Mouse (Mus musculus) naive thymus-derived CD4-positive, alpha-beta T cell, adult 5 months (primary cell): Measurements from ENCODE around the gene Selenoo. TPM values are rescaled to one million over a fixed set of nuclear protein-coding genes. Genes with fewer than 3 reads are reported as not detected.

Experiments
- polyA plus RNA-seq: library from polyadenylated mRNA; unstranded; fragments of 100-300 nt; shearing (Covaris generic); gene quantifications from one replicate; pipeline ENCODE4 v1.2.1, GENCODE M21; 2017

Gene Selenoo
- 31.4 TPM for polyA plus RNA-seq

DNA sequence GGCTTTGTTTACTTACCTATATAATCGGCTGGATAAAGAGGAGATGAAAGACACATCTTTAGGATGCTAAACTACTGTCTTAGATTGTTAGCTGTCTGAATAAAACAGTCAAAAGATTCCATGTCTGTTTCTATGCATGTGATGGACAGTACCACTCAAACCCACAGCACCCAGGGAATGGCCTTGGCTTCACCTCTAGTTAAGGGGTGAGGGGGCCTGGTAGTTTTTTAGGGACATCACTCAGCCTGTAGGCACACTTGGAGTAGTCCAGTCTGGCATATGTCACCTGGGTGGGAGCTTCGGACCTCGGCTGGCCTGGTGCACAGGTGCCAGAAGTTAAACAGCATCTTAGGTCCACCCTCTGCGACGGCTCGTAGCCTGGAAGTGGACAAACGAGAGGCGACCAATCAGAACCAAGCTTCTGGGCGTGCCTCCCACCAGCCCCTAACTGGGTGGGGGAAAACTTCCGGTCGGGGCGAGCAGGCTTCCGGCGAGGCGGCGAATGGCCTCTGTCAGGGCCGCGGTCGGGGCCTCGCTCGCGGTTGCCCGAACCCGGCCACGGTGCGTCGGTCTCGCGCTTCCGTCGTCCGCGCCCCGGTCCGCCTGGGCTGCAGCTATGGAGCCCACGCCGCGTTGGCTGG, at the start of gene Selenoo:
TSS of gene Selenoo (plus strand) at position 478 of the 641 bp plus-strand sequence.

DNA sequence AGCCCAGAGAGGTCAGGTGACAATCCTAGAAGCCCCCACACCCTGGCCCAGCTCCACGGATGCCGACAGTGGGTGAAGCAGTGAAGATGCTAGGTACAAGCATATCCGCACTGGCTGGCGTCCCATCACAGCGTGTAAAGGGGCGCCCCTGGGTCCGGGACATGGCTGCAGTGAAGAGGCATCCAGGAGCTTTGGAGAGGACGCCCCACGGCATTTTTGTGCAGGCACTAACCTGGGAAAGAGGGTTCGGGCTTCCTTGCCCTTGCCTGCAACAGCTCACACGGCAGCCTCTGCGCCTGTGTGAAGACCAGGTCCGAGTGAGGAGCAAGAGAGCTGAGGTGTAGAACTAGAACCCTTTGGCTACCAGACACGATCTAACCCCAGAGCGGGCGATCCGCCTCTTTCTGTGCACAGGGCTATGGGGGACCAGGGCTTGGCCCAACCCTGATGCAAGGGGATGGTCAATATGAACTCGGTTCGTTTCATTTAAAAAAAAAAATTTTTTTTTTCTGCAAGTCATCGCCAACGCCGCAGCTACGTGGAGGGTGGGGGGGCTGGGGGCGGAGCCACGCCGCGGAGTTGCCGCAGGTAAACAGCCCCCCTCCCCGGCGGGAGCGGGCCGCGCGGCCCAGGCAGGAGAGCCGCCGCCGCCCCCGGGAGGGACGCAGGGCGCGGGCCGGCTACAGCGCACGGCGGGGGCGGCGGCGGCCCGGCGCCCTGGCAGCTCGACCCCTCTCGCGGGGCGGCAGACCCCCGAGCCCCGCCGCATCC, 29.5 kb upstream of the Selenoo start, which contains the start of gene Panx2:
TSS of gene Panx2 (plus strand) at position 574 of the 771 bp plus-strand sequence.

DNA sequence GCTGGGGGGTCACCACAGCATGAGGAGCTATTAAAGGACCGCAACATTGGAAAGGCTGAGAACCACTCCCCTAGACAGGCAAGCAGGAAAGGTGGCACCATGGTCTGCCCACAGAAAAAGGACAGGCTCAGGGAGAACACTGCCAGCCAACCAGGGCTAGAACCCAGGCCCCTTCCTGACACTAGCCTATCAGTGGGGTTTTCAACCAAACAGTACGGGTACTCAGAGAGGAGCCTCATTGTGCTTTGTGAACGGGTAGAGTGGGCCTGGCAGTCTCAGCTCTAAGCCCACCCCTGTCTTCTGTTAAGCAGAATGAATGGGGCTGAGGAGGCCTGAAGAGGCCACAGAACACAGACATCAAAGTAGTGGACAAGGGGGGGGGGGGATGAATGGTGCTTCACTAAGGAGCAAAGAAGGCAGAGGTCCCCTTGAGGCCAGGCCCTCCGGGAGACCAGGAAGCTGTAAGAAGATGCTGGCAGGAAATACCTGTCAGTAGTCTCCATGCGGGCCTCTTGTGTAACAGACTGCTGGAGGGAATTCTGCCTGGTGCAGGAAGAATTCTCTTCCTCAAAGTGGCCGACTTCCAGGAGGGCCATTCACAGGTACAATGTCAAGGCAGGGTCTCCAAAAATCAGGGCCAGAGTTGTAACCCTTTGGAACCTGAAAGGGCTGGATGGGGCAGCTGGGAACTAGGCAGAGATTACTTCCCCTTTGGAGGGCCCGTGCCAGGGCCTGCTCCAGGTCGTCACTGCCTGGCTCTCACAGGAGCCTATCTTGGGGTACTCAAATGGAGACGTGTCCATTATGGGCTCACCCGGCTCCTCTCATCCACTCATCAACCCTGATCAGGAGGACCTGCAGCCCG, 14.0 kb upstream of the Selenoo start, which contains the start of gene Trabd:
TSS of gene Trabd (plus strand) at position 512 of the 865 bp plus-strand sequence.

DNA sequence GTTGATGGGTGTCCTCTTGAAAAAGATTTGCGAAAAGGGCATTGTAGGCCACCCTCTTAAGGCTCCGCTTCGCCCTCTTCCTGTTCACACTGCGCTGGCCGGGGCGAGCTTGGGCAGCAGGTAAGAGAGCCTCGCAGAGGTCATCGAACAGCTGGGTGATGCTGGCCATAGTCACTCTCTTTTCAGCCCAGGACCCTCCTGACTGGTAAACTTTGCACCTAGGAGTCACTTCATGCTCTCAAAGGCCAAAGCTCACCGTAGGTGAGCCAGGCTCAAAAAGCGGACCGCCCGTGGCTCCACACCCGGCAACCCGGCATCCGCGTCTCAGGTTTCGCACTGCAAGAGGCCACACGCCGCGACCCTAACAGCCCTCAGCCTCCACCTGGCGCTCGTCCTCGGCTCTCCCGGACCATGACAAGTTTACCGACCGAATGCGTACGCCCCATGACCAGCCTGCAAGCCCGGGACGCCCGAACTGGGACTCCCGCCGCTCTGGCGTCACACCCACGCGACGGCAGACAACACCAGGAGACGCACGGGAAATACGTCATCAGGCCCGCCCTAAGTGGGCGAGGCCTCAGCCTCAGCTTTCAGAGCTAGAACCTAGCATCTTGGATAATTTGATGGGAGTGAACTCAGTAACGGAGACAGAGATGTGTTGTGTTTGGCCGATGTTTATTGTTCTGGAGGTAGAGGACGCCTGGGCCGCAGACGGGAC, 33.9 kb downstream of the Selenoo start, which contains the start of gene Tubgcp6:
TSS of gene Tubgcp6 (minus strand) at position 464 of the 718 bp plus-strand sequence.

DNA sequence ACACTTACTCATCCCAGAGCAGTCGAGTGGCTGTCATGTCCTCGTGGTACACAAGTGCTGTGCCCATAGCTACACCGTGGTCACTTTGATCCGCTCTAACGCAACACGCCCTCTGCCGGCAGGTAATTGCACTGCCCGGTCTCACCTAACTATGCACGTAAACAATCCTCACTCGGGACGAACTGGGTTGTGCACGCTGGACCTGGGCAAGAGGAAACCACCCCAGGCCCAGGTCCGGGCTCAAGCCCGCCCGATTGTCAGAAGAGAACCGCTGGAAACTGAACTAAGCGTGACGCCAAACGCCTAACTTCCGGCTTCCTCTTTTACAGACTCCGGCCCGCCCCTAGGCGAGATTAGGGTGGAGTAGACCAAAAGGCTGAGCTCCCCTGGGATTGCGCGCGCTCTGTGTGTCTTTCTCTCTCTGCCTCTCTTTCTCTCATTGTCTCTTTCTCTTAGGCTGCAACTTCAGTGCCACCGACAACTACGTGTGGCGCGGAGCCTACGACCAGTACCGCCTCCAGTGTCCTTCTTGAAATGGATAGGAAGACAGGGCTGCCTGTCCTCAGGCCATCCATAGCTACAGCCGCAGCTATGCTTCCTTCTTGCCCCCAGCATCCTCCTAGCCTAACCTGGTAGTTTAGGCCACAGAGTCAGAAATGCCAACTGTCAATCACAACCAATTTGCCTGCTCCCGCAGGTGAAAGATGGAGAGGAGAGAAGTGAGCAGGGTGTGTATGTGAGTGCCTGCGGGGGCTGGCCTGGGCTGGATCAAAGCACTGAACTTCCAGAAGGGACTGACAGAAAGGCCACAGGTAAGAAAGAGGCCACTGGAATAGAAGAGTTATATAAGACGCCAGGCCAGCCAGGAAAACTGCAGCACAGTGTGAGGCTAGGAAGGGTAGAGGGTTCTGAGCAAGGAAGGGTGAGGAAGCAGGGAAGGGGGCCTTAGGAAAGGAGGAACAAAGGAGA, 39.8 kb downstream of the Selenoo start, which contains the start of gene Hdac10:
TSS of gene Hdac10 (minus strand) at position 319 of the 969 bp plus-strand sequence.

DNA sequence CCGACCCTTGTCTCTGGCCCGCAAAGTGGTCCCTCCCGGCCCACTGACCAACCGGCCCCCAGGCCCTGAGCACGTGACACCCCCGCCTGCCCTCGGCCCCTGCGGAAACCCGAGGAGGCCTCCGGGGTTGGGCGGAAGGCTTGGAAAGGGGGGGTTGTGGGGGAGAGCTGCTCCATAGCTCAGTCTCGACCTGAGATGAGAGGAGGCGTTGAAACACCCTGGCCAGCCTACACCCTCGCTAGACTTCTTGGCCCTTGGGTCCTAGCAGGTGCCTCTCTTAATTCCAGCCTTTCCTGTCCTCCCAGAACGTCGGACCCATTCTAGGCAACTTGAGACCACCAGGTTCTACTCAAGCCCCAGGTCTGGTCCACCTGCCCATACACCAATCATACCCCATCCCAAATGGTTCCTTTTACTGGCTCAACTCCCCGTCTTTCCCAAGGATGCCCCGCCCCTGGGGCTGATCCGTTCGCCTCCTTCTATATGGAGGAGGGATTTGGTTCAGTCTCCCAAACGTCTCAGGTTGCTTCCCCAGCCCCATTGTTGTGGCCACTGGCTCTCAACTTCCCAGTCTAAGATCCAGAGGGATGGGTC, 51.9 kb downstream of the Selenoo start, which contains the start of gene Mapk12:
TSS of gene Mapk12 (minus strand) at position 45 of the 594 bp plus-strand sequence.

DNA sequence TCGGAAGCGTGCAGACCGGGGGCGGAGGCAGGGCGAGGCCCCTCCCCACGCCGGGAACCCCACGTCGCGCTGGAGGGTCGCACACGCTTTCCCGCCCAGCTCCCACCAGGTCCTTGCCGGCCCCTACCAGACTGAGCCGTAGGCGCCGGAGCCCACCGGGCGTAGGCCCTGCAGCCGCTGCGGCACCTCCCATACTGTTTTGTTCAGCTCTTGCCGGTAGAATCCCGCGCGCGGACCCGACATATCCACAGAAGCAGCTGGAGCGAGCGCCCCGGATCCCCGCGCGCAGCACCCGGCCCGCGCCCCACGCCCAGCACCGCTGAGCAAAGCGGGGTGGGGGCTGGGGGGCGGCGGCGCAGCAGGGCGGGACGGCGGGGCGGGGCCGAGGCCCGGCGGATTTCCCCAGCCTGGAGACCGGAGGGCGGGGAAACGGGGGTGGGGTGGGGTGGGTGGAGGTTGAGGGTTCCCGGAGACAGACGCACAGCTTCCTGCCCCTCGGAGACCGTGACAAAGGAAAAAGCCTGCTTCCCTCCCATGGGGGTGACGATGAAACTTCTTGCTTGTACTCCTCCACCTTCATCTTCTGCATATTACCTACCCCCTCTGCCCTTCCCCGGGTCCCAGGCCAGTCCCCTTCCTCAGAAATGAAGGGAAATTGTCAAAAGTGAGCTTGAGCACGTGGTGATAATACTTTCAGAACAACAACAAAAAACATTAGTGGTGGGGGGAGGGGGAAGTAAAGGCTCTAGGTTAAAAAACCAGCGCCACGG, 60.6 kb downstream of the Selenoo start, which contains the start of gene Mapk11:
TSS of gene Mapk11 (minus strand) at position 358 of the 770 bp plus-strand sequence.

Other genes starting within 250 kb of the Selenoo start
- 91.6 TPM for gene Pim3, start 226.9 kb upstream of the Selenoo start, polyA plus RNA-seq
- gene Ttll8, start 134.7 kb upstream of the Selenoo start, polyA plus RNA-seq = not detected
- not detected for gene Mlc1, start 110.1 kb upstream of the Selenoo start, polyA plus RNA-seq
- not detected for gene Mov10l1, start 106.2 kb upstream of the Selenoo start, polyA plus RNA-seq
- not detected for gene Panx2, start 29.4 kb upstream of the Selenoo start, polyA plus RNA-seq
- gene Trabd, start 14.0 kb upstream of the Selenoo start, polyA plus RNA-seq = 58.6 TPM
- gene Tubgcp6, start 34.0 kb downstream of the Selenoo start, polyA plus RNA-seq = 21.5 TPM
- gene Hdac10, start 39.6 kb downstream of the Selenoo start, polyA plus RNA-seq = 33.3 TPM
- gene Mapk12, start 51.6 kb downstream of the Selenoo start, polyA plus RNA-seq = 1.6 TPM
- 40.2 TPM for gene Mapk11, start 60.5 kb downstream of the Selenoo start, polyA plus RNA-seq
- 0.30 TPM for gene Plxnb2, start 91.7 kb downstream of the Selenoo start, polyA plus RNA-seq
- 47.8 TPM for gene Dennd6b, start 107.4 kb downstream of the Selenoo start, polyA plus RNA-seq
- 14.5 TPM for gene Ppp6r2, start 122.5 kb downstream of the Selenoo start, polyA plus RNA-seq
- 191 TPM for gene Sbf1, start 226.2 kb downstream of the Selenoo start, polyA plus RNA-seq
- not detected for gene Adm2, start 233.6 kb downstream of the Selenoo start, polyA plus RNA-seq
- gene Miox, start 245.3 kb downstream of the Selenoo start, polyA plus RNA-seq = not detected